Mouse (Mus musculus): Measurements from ENCODE around the gene Zfp950.

GRCm38 (mm10) chr19:61048646-61049045 lies 92.0 kb downstream of the Zfp950 start:
- no peak for TF ChIP-seq CTCF (IDR thresholded peaks at IDR 0.05; ENCODE audit: low read depth, low read length)
- TF ChIP-seq POLR2A (IDR thresholded peaks at IDR 0.05; ENCODE audit: borderline replicate concordance, low read depth, low read length) = no peak
